Mouse (Mus musculus) MEL (cell line): ENCODE results near the gene Chst8.

Experiments
- CTCF ChIP-seq, 3 experiments: IDR thresholded peaks in 2 of 3; conservative IDR thresholded peaks in 1 of 3; 2 replicates each; pipeline ENCODE4 v1.5.1; 2011 to 2012; ENCODE audit warnings: low read length in 3 of 3, low read depth in 2 of 3, mild to moderate bottlenecking in 2 of 3, improper control_type of control experiment in 1 of 3, inconsistent platforms in 1 of 3, mixed read lengths in 1 of 3, moderate library complexity in 1 of 3; ENCODE audit not compliant: control insufficient read depth in 1 of 3, insufficient read depth in 1 of 3, poor library complexity in 1 of 3, severe bottlenecking in 1 of 3
- E2F4 ChIP-seq: IDR thresholded peaks from 2 replicates; pipeline ENCODE4 v1.6.1; 2011; ENCODE audit warnings: low read depth, low read length, improper control_type of control experiment, borderline replicate concordance
- GATA1 ChIP-seq: IDR thresholded peaks from 2 replicates; pipeline ENCODE4 v1.6.1; 2011; ENCODE audit warnings: low read depth, low read length, improper control_type of control experiment
- MXI1 ChIP-seq: IDR thresholded peaks from 2 replicates; pipeline ENCODE4 v1.6.1; 2011; ENCODE audit warnings: mild to moderate bottlenecking, low read depth, low read length, improper control_type of control experiment
- RCOR1 ChIP-seq: IDR thresholded peaks from 2 replicates; pipeline ENCODE4 v1.6.1; 2012; ENCODE audit warnings: low read depth, mild to moderate bottlenecking, inconsistent platforms, low read length, improper control_type of control experiment

DNA sequence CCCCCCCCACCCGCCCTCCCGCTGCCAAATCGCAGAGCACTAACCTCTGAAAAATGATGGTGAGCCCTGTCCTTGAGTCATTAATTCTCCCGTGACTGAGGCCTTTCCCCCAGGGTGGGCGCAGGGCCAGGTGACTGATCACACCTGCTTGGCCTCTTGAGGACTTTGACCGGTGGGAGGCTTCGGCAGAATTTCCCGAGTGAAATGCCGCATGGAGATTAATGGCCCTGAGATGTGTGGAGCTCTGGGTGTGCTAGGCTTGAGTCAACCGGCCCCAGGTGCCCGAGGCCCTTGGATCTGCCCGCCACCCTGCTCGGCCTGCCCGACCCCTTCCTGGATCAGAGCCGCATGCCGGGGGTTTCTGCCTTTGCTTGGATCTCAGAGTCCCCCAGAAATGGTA lies 144.6 kb downstream of the Chst8 start:
- TF ChIP-seq MXI1: no peak
- TF ChIP-seq GATA1: no peak
- TF ChIP-seq CTCF (IDR thresholded peaks at IDR 0.05 in 2 of 3, conservative IDR thresholded peaks at IDR 0.05 in 1 of 3; ENCODE audit: control insufficient read depth in 1 of 3, insufficient read depth in 1 of 3, low read depth in 2 of 3, low read length in 3 of 3, poor library complexity in 1 of 3, severe bottlenecking in 1 of 3): no peak
- no peak for TF ChIP-seq RCOR1
- no peak for TF ChIP-seq E2F4
